Comparison of ENCODE assay signal across 8 mouse cellular contexts in the genomic region with DNA sequence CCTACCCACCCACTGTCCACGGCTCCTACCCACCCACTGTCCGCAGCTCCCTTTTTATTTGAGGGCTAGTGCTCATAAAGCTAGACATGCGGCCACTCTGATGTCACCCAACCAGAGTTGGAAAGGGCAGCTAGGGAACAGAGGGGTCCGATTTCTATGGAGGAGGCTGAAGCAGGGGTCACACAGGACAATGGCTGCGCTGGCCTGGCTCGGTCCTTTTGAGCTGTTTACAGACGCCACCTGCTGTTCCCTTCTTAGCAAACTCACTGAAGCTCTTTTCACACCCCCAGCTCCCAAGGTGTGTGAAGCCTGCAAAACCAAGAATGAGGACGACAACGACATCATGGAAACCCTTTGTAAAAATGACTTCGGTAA. TPM values are rescaled to one million over a fixed set of nuclear protein-coding genes. Genes with fewer than 3 reads are reported as not detected.
DNase-seq lines count a peak whose midpoint lies in the region; ATAC-seq and TF ChIP-seq lines count a peak whose summit lies in the region.

No protein-coding gene starts in this region.

- peak overlapping the region; percentile 43 for H3K9ac ChIP-seq in forebrain, embryonic 13.5 days
- H3K9ac ChIP-seq in limb, embryonic 12.5 days (replicated peaks): peak overlapping the region; percentile 85
- no peak overlapping the region for H3K9ac ChIP-seq in stomach, embryonic 14.5 days (replicated peaks; ENCODE audit: low read depth, low read length)

- no peaks in the 10 kb centered on the region for H3K9me3 ChIP-seq in forebrain, embryonic 13.5 days (replicated peaks)
- H3K9me3 ChIP-seq in limb, embryonic 12.5 days: no peaks in the 10 kb centered on the region
- no peaks in the 10 kb centered on the region for H3K9me3 ChIP-seq in stomach, embryonic 14.5 days (ENCODE audit: control insufficient read depth, low read depth, low read length)

- H3K4me1 ChIP-seq in forebrain, embryonic 13.5 days: peaks cover 42% of the 10 kb centered on the region
- H3K4me1 ChIP-seq in limb, embryonic 12.5 days (replicated peaks): peaks cover 57% of the 10 kb centered on the region
- H3K4me1 ChIP-seq in stomach, embryonic 14.5 days (ENCODE audit: control insufficient read depth, insufficient read depth, low read length): peaks cover 9% of the 10 kb centered on the region; the same call in 1 of the 2 replicates
- peaks cover 3% of the 10 kb centered on the region; the same call in 1 of the 2 replicates for H3K4me1 ChIP-seq in cerebellum, adult 2 months (ENCODE audit: control insufficient read depth, insufficient read depth, low read length)

- no peak for DNase-seq in left cerebral cortex, adult 2 months (ENCODE audit: extremely low spot score in 1 of 2, low spot score in 2 of 2)
- no peak for DNase-seq in left cerebral cortex, postnatal 36 days (ENCODE audit: low spot score in 2 of 2)
- DNase-seq in cerebellum, adult 2 months: no peak
- no peak for DNase-seq in right cerebral cortex, adult 2 months (ENCODE audit: low spot score in 2 of 2)
- no peak for DNase-seq in Muller cell, postnatal 12 days (ENCODE audit: inconsistent ontology term)

- TF ChIP-seq POLR2A in cerebellum, adult 2 months (IDR thresholded peaks at IDR 0.05; ENCODE audit: borderline replicate concordance, insufficient read depth, low read length): no peak

- peak overlapping the region; percentile 88 for H3K4me2 ChIP-seq in forebrain, embryonic 13.5 days
- peak overlapping the region; percentile 75 for H3K4me2 ChIP-seq in limb, embryonic 12.5 days
- H3K4me2 ChIP-seq in stomach, embryonic 14.5 days (replicated peaks; ENCODE audit: low read depth, low read length): peak overlapping the region; percentile 82

- no peak for ATAC-seq in forebrain, embryonic 13.5 days
- no peak for ATAC-seq in limb, embryonic 12.5 days (ENCODE audit: insufficient number of reproducible peaks, insufficient read depth, low FRiP score, low TSS enrichment, low read depth)
- ATAC-seq in stomach, embryonic 14.5 days (ENCODE audit: insufficient number of reproducible peaks, insufficient read depth, low FRiP score, low read depth): no peak

- WGBS in forebrain, embryonic 13.5 days: 5% methylated on average over 10 of the region's 10 CpGs
- 20% methylated on average over 10 of the region's 10 CpGs for WGBS in limb, embryonic 12.5 days
- WGBS in stomach, embryonic 14.5 days: 33% methylated on average over 10 of the region's 10 CpGs
- WGBS in cerebellum, adult 2 months: 16% methylated on average over 10 of the region's 10 CpGs

- intact Hi-C loops in left cerebral cortex, adult 2 months (cut with DNase I): no loop called here
- intact Hi-C loops in left cerebral cortex, postnatal 36 days (cut with DNase I): no loop called here

- peaks cover 28% of the 10 kb centered on the region for H3K36me3 ChIP-seq in forebrain, embryonic 13.5 days (ENCODE audit: poor library complexity, severe bottlenecking)
- H3K36me3 ChIP-seq in limb, embryonic 12.5 days: peaks cover 48% of the 10 kb centered on the region
- peaks cover 15% of the 10 kb centered on the region; the same call in 1 of the 2 replicates for H3K36me3 ChIP-seq in stomach, embryonic 14.5 days (ENCODE audit: control insufficient read depth, insufficient read depth, low read length)

- no peak overlapping the region for H3K4me3 ChIP-seq in left cerebral cortex, adult 2 months
- peak overlapping the region; percentile 60; the same call in 1 of the 2 replicates for H3K4me3 ChIP-seq in forebrain, embryonic 13.5 days
- peak overlapping the region; percentile 68 for H3K4me3 ChIP-seq in limb, embryonic 12.5 days (replicated peaks)
- peak overlapping the region; percentile 51; the same call in 1 of the 2 replicates for H3K4me3 ChIP-seq in stomach, embryonic 14.5 days (ENCODE audit: low read depth, low read length)
- no peak overlapping the region for H3K4me3 ChIP-seq in cerebellum, adult 2 months (replicated peaks; ENCODE audit: insufficient read depth, low read depth, low read length)

- peak; percentile 14; the same call in 1 of the 2 replicates for TF ChIP-seq CTCF in left cerebral cortex, adult 2 months (IDR thresholded peaks at IDR 0.05)
- no peak for TF ChIP-seq CTCF in cerebellum, adult 2 months (IDR thresholded peaks at IDR 0.05; ENCODE audit: borderline replicate concordance, insufficient read depth, low read depth, low read length)

- H3K27ac ChIP-seq in left cerebral cortex, adult 2 months: no peak overlapping the region
- H3K27ac ChIP-seq in forebrain, embryonic 13.5 days: no peak overlapping the region
- no peak overlapping the region for H3K27ac ChIP-seq in limb, embryonic 12.5 days
- no peak overlapping the region for H3K27ac ChIP-seq in stomach, embryonic 14.5 days (ENCODE audit: low read length)
- H3K27ac ChIP-seq in cerebellum, adult 2 months (ENCODE audit: insufficient read depth, low read length): no peak overlapping the region

- H3K27me3 ChIP-seq in forebrain, embryonic 13.5 days: 0 out of 2 replicates have a peak, but pooled peaks cover 3% of the 10 kb centered on the region
- H3K27me3 ChIP-seq in limb, embryonic 12.5 days: 0 out of 2 replicates have a peak, but pooled peaks cover 6% of the 10 kb centered on the region
- no peaks in the 10 kb centered on the region for H3K27me3 ChIP-seq in stomach, embryonic 14.5 days (ENCODE audit: control insufficient read depth, insufficient read depth, low read length)
- no peaks in the 10 kb centered on the region; the same call in 1 of the 2 replicates for H3K27me3 ChIP-seq in cerebellum, adult 2 months (ENCODE audit: control insufficient read depth, insufficient read depth, low read length)

RNA-seq across cellular contexts. Expression of a gene that starts 2.9 kb away (rescaled TPM):
- total RNA-seq in left cerebral cortex, adult 2 months (2021): 1 to 10 TPM; 2.6 to 2.8 TPM
- 1 to 10 TPM; 1.9 to 2.5 TPM for total RNA-seq in left cerebral cortex, postnatal 36 days (2021)
- 53.0 and 64.3 TPM in 2 replicates for polyA plus RNA-seq in forebrain, embryonic 13.5 days (2015; fragmentation: Nextera tagmentation; extraction: Ambion mirVana)
- 307 and 308 TPM in 2 replicates for polyA plus RNA-seq in limb, embryonic 12.5 days (2016; fragmentation: Nextera tagmentation; extraction: Ambion mirVana)
- polyA plus RNA-seq in stomach, embryonic 14.5 days (2014; fragmentation: Nextera tagmentation; extraction: Ambion mirVana): 171 and 172 TPM in 2 replicates
- polyA plus RNA-seq in cerebellum, adult 2 months (2012; rRNA removed): 4.9 and 5.8 TPM in 2 replicates

Comparison
In these comparisons a context has a peak if more than half of its experiments do, and no peak if none do; other contexts are left out.
1. H3K4me3 ChIP-seq: peak in forebrain, embryonic 13.5 days (single experiment), limb, embryonic 12.5 days (single experiment) and stomach, embryonic 14.5 days (single experiment); none in left cerebral cortex, adult 2 months (single experiment) and cerebellum, adult 2 months (single experiment).
2. Peak in every context shown above with its lines, with median percentiles within 50 percentile points of each other: H3K4me2 ChIP-seq.